Mouse (Mus musculus): ENCODE results near the gene Clec4f. TPM values are rescaled to one million over a fixed set of nuclear protein-coding genes. Genes with fewer than 3 reads are reported as not detected.

Gene Clec4f
- polyA plus RNA-seq (2012; ENCODE audit: insufficient read depth, insufficient read length, low replicate concordance, missing spikeins), result not detected in 2 replicates

DNA sequence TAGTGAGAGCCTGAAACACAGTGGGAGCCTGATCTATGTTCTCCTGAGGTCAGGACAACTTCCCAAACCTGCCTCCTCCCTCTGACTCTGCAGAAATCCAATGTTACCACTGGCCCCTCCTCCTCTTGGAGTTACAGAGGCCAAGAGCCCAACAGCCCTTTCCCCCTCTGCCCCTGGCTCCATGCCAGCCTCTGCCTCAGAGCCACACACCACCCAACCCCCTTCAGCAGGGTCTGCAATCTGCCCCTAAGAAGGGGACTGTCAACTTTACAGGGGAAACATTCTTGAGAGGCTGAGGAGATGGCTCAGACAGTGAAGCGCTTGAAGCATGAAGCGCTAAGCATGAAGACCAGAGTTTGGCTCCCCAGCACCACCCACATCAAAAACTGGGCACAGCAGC lies at the start of gene Clec4f:
Gene Clec4f, minus strand, starts transcription at position 101 of the 400 bp plus-strand sequence.
- no peak for TF ChIP-seq CTCF (IDR thresholded peaks at IDR 0.05; ENCODE audit: insufficient read depth, low read depth, low read length)
- no peak for TF ChIP-seq POLR2A (IDR thresholded peaks at IDR 0.05; ENCODE audit: insufficient read depth, low read depth, low read length)
- no peaks in the 10 kb centered on the region for H3K4me1 ChIP-seq (ENCODE audit: control insufficient read depth, insufficient read depth, low read length)
- 95% methylated on average over 2 of the region's 2 CpGs for WGBS

GRCm38 (mm10) chr6:83704701-83705100 lies 48.7 kb upstream of the Clec4f start:
- H3K27ac ChIP-seq (ENCODE audit: insufficient read depth, low read depth, low read length), result no peak overlapping the region
- H3K4me1 ChIP-seq (ENCODE audit: control insufficient read depth, insufficient read depth, low read length), result no peaks in the 10 kb centered on the region
- 26% methylated on average over 5 of the region's 5 CpGs for WGBS
- TF ChIP-seq POLR2A (IDR thresholded peaks at IDR 0.05; ENCODE audit: insufficient read depth, low read depth, low read length) (no peak), CTCF (IDR thresholded peaks at IDR 0.05; ENCODE audit: insufficient read depth, low read depth, low read length) (no peak)
- no peak overlapping the region for H3K4me3 ChIP-seq (ENCODE audit: insufficient read depth, low read depth, low read length)

More for the DNA sequence above, at the start of gene Clec4f:
- Histone ChIP-seq H3K4me3 (ENCODE audit: insufficient read depth, low read depth, low read length) (no peak within 1 kb of the TSS), H3K27ac (ENCODE audit: insufficient read depth, low read depth, low read length) (no peak within 1 kb of the TSS)

DNA sequence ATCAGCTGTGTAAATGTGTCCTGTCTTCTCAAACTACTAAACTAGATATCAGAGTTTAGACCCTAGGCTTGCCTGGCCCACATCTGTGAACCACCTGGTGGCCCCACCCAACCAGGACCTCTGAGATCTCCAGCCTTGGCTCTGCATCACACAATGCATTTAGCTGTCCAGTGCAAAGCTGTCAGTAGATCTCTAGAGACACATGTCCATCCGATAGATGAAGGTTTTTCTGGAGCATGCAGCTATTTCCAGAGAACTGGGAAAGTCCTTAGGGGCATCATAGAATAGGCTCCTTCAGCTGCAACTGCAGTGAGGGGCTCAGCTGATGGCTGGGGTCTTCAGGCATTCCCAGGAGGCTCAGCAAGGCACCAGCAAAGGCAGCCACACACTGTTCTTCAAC lies 48.3 kb upstream of the Clec4f start:
- Histone ChIP-seq H3K27ac (ENCODE audit: insufficient read depth, low read depth, low read length) (no peak overlapping the region), H3K4me3 (ENCODE audit: insufficient read depth, low read depth, low read length) (no peak overlapping the region), H3K4me1 (ENCODE audit: control insufficient read depth, insufficient read depth, low read length) (no peaks in the 10 kb centered on the region)
- 11% methylated on average over 1 of the region's 1 CpGs for WGBS
- TF ChIP-seq POLR2A (IDR thresholded peaks at IDR 0.05; ENCODE audit: insufficient read depth, low read depth, low read length), result no peak
- TF ChIP-seq CTCF (IDR thresholded peaks at IDR 0.05; ENCODE audit: insufficient read depth, low read depth, low read length), result no peak

GRCm38 (mm10) chr6:83703722-83704078 lies 47.7 kb upstream of the Clec4f start:
- Histone ChIP-seq H3K4me1 (ENCODE audit: control insufficient read depth, insufficient read depth, low read length) (no peaks in the 10 kb centered on the region), H3K27ac (ENCODE audit: insufficient read depth, low read depth, low read length) (no peak overlapping the region), H3K4me3 (ENCODE audit: insufficient read depth, low read depth, low read length) (no peak overlapping the region)
- 3% methylated on average over 10 of the region's 10 CpGs for WGBS
- TF ChIP-seq POLR2A (IDR thresholded peaks at IDR 0.05; ENCODE audit: insufficient read depth, low read depth, low read length) (no peak), CTCF (IDR thresholded peaks at IDR 0.05; ENCODE audit: insufficient read depth, low read depth, low read length) (no peak)

GRCm38 (mm10) chr6:83703000-83703721 lies 47.2 kb upstream of the Clec4f start:
- no peak overlapping the region for H3K4me3 ChIP-seq (ENCODE audit: insufficient read depth, low read depth, low read length)

GRCm38 (mm10) chr6:83702146-83702999 lies 46.4 kb upstream of the Clec4f start:
- no peak overlapping the region for H3K27ac ChIP-seq (ENCODE audit: insufficient read depth, low read depth, low read length)
- WGBS, result 2% methylated on average over 53 of the region's 53 CpGs
- no peak overlapping the region for H3K4me3 ChIP-seq (ENCODE audit: insufficient read depth, low read depth, low read length)
- no peaks in the 10 kb centered on the region for H3K4me1 ChIP-seq (ENCODE audit: control insufficient read depth, insufficient read depth, low read length)
- no peak for TF ChIP-seq POLR2A (IDR thresholded peaks at IDR 0.05; ENCODE audit: insufficient read depth, low read depth, low read length)
- no peak for TF ChIP-seq CTCF (IDR thresholded peaks at IDR 0.05; ENCODE audit: insufficient read depth, low read depth, low read length)

More at GRCm38 (mm10) chr6:83703000-83703721, 47.2 kb upstream of the Clec4f start:
- Histone ChIP-seq H3K4me1 (ENCODE audit: control insufficient read depth, insufficient read depth, low read length) (no peaks in the 10 kb centered on the region), H3K27ac (ENCODE audit: insufficient read depth, low read depth, low read length) (no peak overlapping the region)
- TF ChIP-seq CTCF (IDR thresholded peaks at IDR 0.05; ENCODE audit: insufficient read depth, low read depth, low read length) (no peak), POLR2A (IDR thresholded peaks at IDR 0.05; ENCODE audit: insufficient read depth, low read depth, low read length) (no peak)
- WGBS, result 2% methylated on average over 27 of the region's 27 CpGs

- H3K4me3 ChIP-seq (ENCODE audit: insufficient read depth, low read depth, low read length), result no peak overlapping the region
- no peaks in the 10 kb centered on the region for H3K4me1 ChIP-seq (ENCODE audit: control insufficient read depth, insufficient read depth, low read length)
- 1% methylated on average over 11 of the region's 11 CpGs for WGBS
- TF ChIP-seq POLR2A (IDR thresholded peaks at IDR 0.05; ENCODE audit: insufficient read depth, low read depth, low read length), result no peak
- no peak overlapping the region for H3K27ac ChIP-seq (ENCODE audit: insufficient read depth, low read depth, low read length)
Observed at GRCm38 (mm10) chr6:83701001-83701400, 45.0 kb upstream of the Clec4f start.

GRCm38 (mm10) chr6:83699971-83700370 lies 44.0 kb upstream of the Clec4f start:
- WGBS, result 5% methylated on average over 5 of the region's 5 CpGs
- no peak for TF ChIP-seq CTCF (IDR thresholded peaks at IDR 0.05; ENCODE audit: insufficient read depth, low read depth, low read length)
- TF ChIP-seq POLR2A (IDR thresholded peaks at IDR 0.05; ENCODE audit: insufficient read depth, low read depth, low read length), result no peak

GRCm38 (mm10) chr6:83697932-83698331 lies 41.9 kb upstream of the Clec4f start:
- TF ChIP-seq POLR2A (IDR thresholded peaks at IDR 0.05; ENCODE audit: insufficient read depth, low read depth, low read length) (no peak), CTCF (IDR thresholded peaks at IDR 0.05; ENCODE audit: insufficient read depth, low read depth, low read length) (no peak)
- Histone ChIP-seq H3K27ac (ENCODE audit: insufficient read depth, low read depth, low read length) (no peak overlapping the region), H3K4me1 (ENCODE audit: control insufficient read depth, insufficient read depth, low read length) (no peaks in the 10 kb centered on the region), H3K4me3 (ENCODE audit: insufficient read depth, low read depth, low read length) (no peak overlapping the region)
- WGBS, result 5% methylated on average over 8 of the region's 8 CpGs

More at GRCm38 (mm10) chr6:83699971-83700370, 44.0 kb upstream of the Clec4f start:
- no peak overlapping the region for H3K4me3 ChIP-seq (ENCODE audit: insufficient read depth, low read depth, low read length)
- H3K27ac ChIP-seq (ENCODE audit: insufficient read depth, low read depth, low read length), result no peak overlapping the region
- no peaks in the 10 kb centered on the region for H3K4me1 ChIP-seq (ENCODE audit: control insufficient read depth, insufficient read depth, low read length)

All from olfactory bulb, adult 2 months (tissue).